Mouse (Mus musculus): Measurements from ENCODE around the gene 4931428F04Rik.
A peak's percentile ranks its signal among the peaks of the same experiment; 100 is the strongest.
"Not testable (repeated sequence)": the region's sequence is repeated elsewhere in the genome, so short reads cannot be mapped to it uniquely, and the experiment has no call there.

4931428F04Rik gene

GRCm38 (mm10) chr8:105261326-105261980 lies 28.2 kb downstream of the 4931428F04Rik start:
- DNase-seq (ENCODE audit: low read depth) = no peak

GRCm38 (mm10) chr8:105260371-105261099 lies 29.1 kb downstream of the 4931428F04Rik start:
- no peak for DNase-seq (ENCODE audit: low read depth)

GRCm38 (mm10) chr8:105259721-105260320 lies 29.8 kb downstream of the 4931428F04Rik start:
- DNase-seq (ENCODE audit: low read depth) = no peak

- no peak for DNase-seq (ENCODE audit: low read depth)
Measured at GRCm38 (mm10) chr8:105258911-105259720, 30.5 kb downstream of the 4931428F04Rik start.

GRCm38 (mm10) chr8:105257318-105258114 lies 32.1 kb downstream of the 4931428F04Rik start:
- no peak for DNase-seq (ENCODE audit: low read depth)

GRCm38 (mm10) chr8:105254966-105255350 lies 34.7 kb downstream of the 4931428F04Rik start, which contains the start of gene B3gnt9:
B3gnt9 (minus strand) TSS chr8:105255153.
- no peak for DNase-seq (ENCODE audit: low read depth)

- DNase-seq (ENCODE audit: low read depth) = peak; percentile 84
Measured at GRCm38 (mm10) chr8:105254152-105254965, 35.3 kb downstream of the 4931428F04Rik start.

- DNase-seq (ENCODE audit: low read depth) = no peak
Measured at GRCm38 (mm10) chr8:105253766-105254151, 35.9 kb downstream of the 4931428F04Rik start.

GRCm38 (mm10) chr8:105252680-105253537 lies 36.8 kb downstream of the 4931428F04Rik start:
- no peak for DNase-seq (ENCODE audit: low read depth)

- no peak for DNase-seq (ENCODE audit: low read depth)
Measured at GRCm38 (mm10) chr8:105251954-105252353, 37.7 kb downstream of the 4931428F04Rik start.

GRCm38 (mm10) chr8:105241016-105241415 lies 48.6 kb downstream of the 4931428F04Rik start:
- DNase-seq (ENCODE audit: low read depth) = no peak

- no peak for DNase-seq (ENCODE audit: low read depth)
Measured at GRCm38 (mm10) chr8:105237442-105238142, 52.1 kb downstream of the 4931428F04Rik start.

- no peak for DNase-seq (ENCODE audit: low read depth)
Measured at GRCm38 (mm10) chr8:105235206-105235605, 54.5 kb downstream of the 4931428F04Rik start.

- no peak for DNase-seq (ENCODE audit: low read depth)
Measured at GRCm38 (mm10) chr8:105233126-105233935, 56.3 kb downstream of the 4931428F04Rik start.

GRCm38 (mm10) chr8:105232321-105232693 lies 57.4 kb downstream of the 4931428F04Rik start:
- DNase-seq (ENCODE audit: low read depth) = not testable (repeated sequence)

GRCm38 (mm10) chr8:105231503-105232320 lies 58.0 kb downstream of the 4931428F04Rik start:
- no peak for DNase-seq (ENCODE audit: low read depth)
